Mouse (Mus musculus) E14TG2a.4 (cell line): ENCODE data around the gene Tbc1d14.

ENCODE experiments used
- CTCF ChIP-seq: conservative IDR thresholded peaks from 2 replicates; pipeline ENCODE4 v1.5.1; 2014; ENCODE audit warnings: low read length
- NANOG ChIP-seq: IDR thresholded peaks from 2 replicates; pipeline ENCODE4 v1.6.1; 2014; ENCODE audit warnings: borderline replicate concordance, low read length, mixed read lengths
- POU5F1 ChIP-seq: IDR thresholded peaks from 2 replicates; pipeline ENCODE4 v1.6.1; 2014; ENCODE audit warnings: low read length, borderline replicate concordance

DNA sequence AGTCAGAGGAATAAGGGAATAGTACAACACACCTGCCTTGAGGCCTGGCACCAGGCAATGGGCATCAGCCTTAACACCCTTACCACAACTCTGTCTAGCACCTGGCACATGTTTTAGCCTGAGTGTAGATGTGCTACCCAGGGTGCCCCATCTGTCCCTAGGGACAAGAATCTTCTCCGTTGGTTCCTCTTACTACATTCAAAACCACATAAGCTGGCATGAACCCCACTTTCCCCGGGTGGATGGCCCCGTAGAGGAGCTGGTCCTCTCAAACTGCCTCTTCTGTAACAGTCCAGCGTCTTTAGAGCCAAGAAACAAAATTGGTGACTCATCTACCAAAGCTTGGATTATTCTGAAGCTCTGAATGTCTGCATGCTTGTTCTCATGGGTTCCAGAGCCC is 112.7 kb downstream of the Tbc1d14 start:
- TF ChIP-seq CTCF: no peak
- no peak for TF ChIP-seq POU5F1
- TF ChIP-seq NANOG: no peak
